Mouse (Mus musculus) liver, embryonic 14.5 days (tissue): Measurements from ENCODE around the gene Cmip. TPM values are rescaled to one million over a fixed set of nuclear protein-coding genes. Genes with fewer than 3 reads are reported as not detected.

Experiments
- ATAC-seq: fragments of 200-750 bp; cut with Nextera tagmentation; 2 replicates; pipeline ENCODE4 v1.8.0; 2017; ENCODE audit warnings: moderate number of reproducible peaks, mild to moderate bottlenecking, moderate library complexity; ENCODE audit not compliant: insufficient read depth
- DNase-seq, 3 experiments: peaks; one replicate each; pipeline ENCODE4 v3.0.0-alpha.2; 2012 to 2013; ENCODE audit warnings: low read depth in 3 of 3, low spot score in 3 of 3
- H3K27ac ChIP-seq: fragments of 300-500 bp; sonication (generic); 2 replicates; pipeline ENCODE4 v1.5.1; 2014; ENCODE audit warnings: moderate library complexity, mild to moderate bottlenecking, control low read depth, inconsistent platforms
- H3K27me3 ChIP-seq: fragments of 300-500 bp; sonication (generic); 2 replicates; pipeline ENCODE4 v1.6.1; 2014; ENCODE audit warnings: mild to moderate bottlenecking, low read length, moderate library complexity; ENCODE audit not compliant: control insufficient read depth, insufficient read depth
- H3K36me3 ChIP-seq: fragments of 300-500 bp; sonication (generic); replicated peaks from 2 replicates; pipeline ENCODE4 v1.6.1; 2014; ENCODE audit warnings: low read depth; ENCODE audit not compliant: control insufficient read depth, insufficient read depth
- H3K4me1 ChIP-seq, 2 experiments: fragments of 200-500 bp in 1 of 2; fragments of 300-500 bp in 1 of 2; sonication (generic) in 1 of 2; replicated peaks; 2 replicates each; pipeline ENCODE4 v1.6.1; 2012 to 2014; ENCODE audit warnings: antibody characterized with exemption in 1 of 2, inconsistent platforms in 1 of 2, low read length in 1 of 2; ENCODE audit not compliant: control insufficient read depth in 2 of 2, insufficient read depth in 2 of 2
- H3K4me2 ChIP-seq: fragments of 300-500 bp; sonication (generic); 2 replicates; pipeline ENCODE4 v1.6.1; 2014; ENCODE audit warnings: low read depth, mild to moderate bottlenecking, control low read depth, moderate library complexity
- H3K4me3 ChIP-seq, 2 experiments: fragments of 200-500 bp in 1 of 2; fragments of 300-500 bp in 1 of 2; sonication (generic) in 1 of 2; 2 replicates each; pipeline ENCODE4 v1.5.1; 2012 to 2014; ENCODE audit warnings: low read depth in 2 of 2, low read length in 2 of 2, mild to moderate bottlenecking in 2 of 2, control low read depth in 1 of 2, inconsistent platforms in 1 of 2, moderate library complexity in 1 of 2; ENCODE audit not compliant: insufficient read depth in 1 of 2
- H3K9ac ChIP-seq: fragments of 300-500 bp; sonication (generic); replicated peaks from 2 replicates; pipeline ENCODE4 v1.6.1; 2014; ENCODE audit warnings: mild to moderate bottlenecking, control low read depth, moderate library complexity
- H3K9me3 ChIP-seq: fragments of 300-500 bp; sonication (generic); 2 replicates; pipeline ENCODE4 v1.6.1; 2016; ENCODE audit warnings: low read length, mixed read lengths; ENCODE audit not compliant: control insufficient read depth
- CTCF ChIP-seq: IDR thresholded peaks from 2 replicates; pipeline ENCODE4 v1.5.1; 2016; ENCODE audit warnings: antibody characterized with exemption, low read depth, control low read depth
- EP300 ChIP-seq: IDR thresholded peaks from 2 replicates; pipeline ENCODE4 v1.6.1; 2016; ENCODE audit warnings: antibody characterized with exemption, low read depth
- WGBS: fragments of 180-500 bp; shearing (Covaris S2); extraction: QIAGEN DNeasy Blood & Tissue Kit; methylation state at CpG from one replicate; pipeline ENCODE4 v1.1.7; 2014; ENCODE audit not compliant: insufficient replicate concordance; 5-methylcytosine and 5-hydroxymethylcytosine counted together
- polyA plus RNA-seq, 2 experiments: library from polyadenylated mRNA; depleted of rRNA in 1 of 2; stranded (reverse) in 1 of 2; unstranded in 1 of 2; fragments of >200 nt; fragmentation: Nextera tagmentation in 1 of 2; extraction: Ambion mirVana in 1 of 2; gene quantifications; 2 replicates each; pipeline versions ENCODE4 v1.2.1 to v1.2.3; 2012 to 2014

Gene Cmip
- polyA plus RNA-seq, 2 experiments = 6.7 to 10.4 TPM

- no peaks in the 10 kb centered on the region; the same call in 1 of the 2 replicates for H3K36me3 ChIP-seq
- H3K4me3 ChIP-seq = no peak overlapping the region
- TF ChIP-seq CTCF = no peak
- TF ChIP-seq EP300 = no peak
- DNase-seq (no peak), ATAC-seq (no peak)
- H3K9ac ChIP-seq = no peak overlapping the region
- no peaks in the 10 kb centered on the region for H3K27me3 ChIP-seq
- no peaks in the 10 kb centered on the region for H3K9me3 ChIP-seq
- no peak overlapping the region for H3K27ac ChIP-seq
- H3K4me2 ChIP-seq = no peak overlapping the region
- peaks cover 24 to 36% of the 10 kb centered on the region in 2 experiments for H3K4me1 ChIP-seq
- WGBS = 73% methylated on average over 5 of the region's 5 CpGs
These were observed 8.2 kb downstream of the Cmip start for GRCm38 (mm10) chr8:117265079-117265478.

GRCm38 (mm10) chr8:117267403-117268129 lies 10.7 kb downstream of the Cmip start:
- Histone ChIP-seq H3K4me1 (peaks cover 14 to 20% of the 10 kb centered on the region in 2 experiments), H3K4me2 (no peak overlapping the region), H3K9me3 (no peaks in the 10 kb centered on the region), H3K36me3 (no peaks in the 10 kb centered on the region; the same call in 1 of the 2 replicates), H3K27me3 (no peaks in the 10 kb centered on the region), H3K27ac (no peak overlapping the region), H3K9ac (no peak overlapping the region), H3K4me3 (no peak overlapping the region)
- no peak for TF ChIP-seq EP300
- no peak for TF ChIP-seq CTCF
- 54% methylated on average over 11 of the region's 11 CpGs for WGBS
- DNase-seq (no peak), ATAC-seq (no peak)

GRCm38 (mm10) chr8:117278234-117278633 lies 21.4 kb downstream of the Cmip start:
- Histone ChIP-seq H3K4me3 (no peak overlapping the region), H3K27me3 (no peaks in the 10 kb centered on the region), H3K9ac (peak overlapping the region; percentile 13; the same call in 1 of the 2 replicates), H3K27ac (no peak overlapping the region), H3K36me3 (no peaks in the 10 kb centered on the region), H3K4me2 (peak overlapping the region; percentile 33), H3K4me1 (peaks cover 23 to 35% of the 10 kb centered on the region in 2 experiments), H3K9me3 (no peaks in the 10 kb centered on the region)
- DNase-seq (no peak), ATAC-seq (peak; percentile 71; the same call in 1 of the 2 replicates)
- TF ChIP-seq CTCF (no peak), EP300 (peak; percentile 55)
- WGBS = 12% methylated on average over 10 of the region's 10 CpGs

DNA sequence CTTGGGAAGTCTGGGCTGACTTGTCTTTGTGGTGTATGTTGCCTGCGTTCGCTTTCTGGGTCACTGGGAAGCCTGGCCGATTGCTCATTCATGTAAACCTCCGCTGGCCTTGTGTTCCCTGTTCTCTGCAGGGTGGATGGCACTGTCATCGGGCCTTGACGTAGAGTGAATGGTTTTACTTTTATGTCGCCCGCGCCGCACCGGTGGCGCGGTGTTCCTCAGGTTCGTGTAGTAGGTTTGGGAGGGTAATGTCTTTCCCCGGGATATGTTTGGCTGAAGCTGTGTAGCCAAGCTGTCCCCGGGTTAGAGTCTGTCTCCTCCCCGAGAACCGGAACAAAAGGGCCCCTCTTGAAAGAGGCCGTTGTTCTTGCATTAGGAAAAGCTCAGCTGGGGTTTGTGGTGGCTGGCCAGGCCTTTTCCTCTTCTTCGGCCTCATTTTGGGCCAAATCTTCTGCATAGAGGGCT lies 21.8 kb downstream of the Cmip start:
- Histone ChIP-seq H3K9ac (peak overlapping the region; percentile 12; the same call in 1 of the 2 replicates), H3K4me2 (peak overlapping the region; percentile 33), H3K4me1 (peaks cover 23 to 35% of the 10 kb centered on the region in 2 experiments), H3K36me3 (no peaks in the 10 kb centered on the region), H3K27me3 (no peaks in the 10 kb centered on the region), H3K9me3 (no peaks in the 10 kb centered on the region), H3K4me3 (no peak overlapping the region), H3K27ac (no peak overlapping the region)
- 59% methylated on average over 20 of the region's 20 CpGs for whole genome bisulfite sequencing
- DNase-seq (no peak), ATAC-seq (no peak)
- TF ChIP-seq EP300 (no peak), CTCF (no peak)

- Histone ChIP-seq H3K36me3 (no peaks in the 10 kb centered on the region), H3K9ac (no peak overlapping the region), H3K27ac (no peak overlapping the region), H3K9me3 (no peaks in the 10 kb centered on the region), H3K4me1 (peaks cover 23 to 35% of the 10 kb centered on the region in 2 experiments), H3K27me3 (no peaks in the 10 kb centered on the region), H3K4me2 (no peak overlapping the region), H3K4me3 (no peak overlapping the region)
- no peak for DNase-seq
- TF ChIP-seq EP300 = no peak
- no peak for TF ChIP-seq CTCF
- 52% methylated on average over 7 of the region's 7 CpGs for WGBS
- peak; percentile 17; the same call in 1 of the 2 replicates for ATAC-seq
These were observed 23.6 kb downstream of the Cmip start for GRCm38 (mm10) chr8:117280488-117280887.
